16 mouse cellular contexts compared by ENCODE assay signal in the genomic region with DNA sequence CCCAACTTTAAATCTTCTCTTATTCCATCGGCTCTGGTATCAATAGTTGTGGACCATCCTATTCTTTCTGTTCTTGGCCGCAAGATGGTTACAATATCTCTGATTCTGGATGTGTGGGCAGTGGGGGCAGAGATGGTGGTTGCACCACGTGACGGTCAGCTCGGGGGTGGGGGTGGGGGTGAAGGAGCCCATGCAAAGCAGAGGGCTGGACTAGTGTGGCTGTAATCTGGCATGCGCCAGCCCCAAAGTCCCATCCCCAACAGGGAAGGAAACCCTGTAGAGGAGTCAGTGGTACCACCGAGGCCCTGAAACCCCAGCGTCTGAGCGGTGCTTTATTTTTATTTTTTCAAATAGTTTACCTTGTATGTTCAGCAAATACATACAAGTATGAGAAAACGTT. TPM values are rescaled to one million over a fixed set of nuclear protein-coding genes. Genes with fewer than 3 reads are reported as not detected.
"Had no signal": no experiment of that assay in that cellular context is flagged by ENCODE, and none has a peak within 500 bp of the region (broad histone marks: within the 10 kb centered on the region; RNA-seq: fewer than 3 reads in every experiment).

No protein-coding gene starts in this region.

- H3K9ac ChIP-seq: kidney, embryonic 15.5 days; liver, embryonic 15.5 days; neural tube, embryonic 13.5 days had no signal

- H3K36me3 ChIP-seq: kidney, embryonic 15.5 days; limb, embryonic 10.5 days; liver, embryonic 15.5 days; neural tube, embryonic 13.5 days had no signal

- H3K4me3 ChIP-seq: kidney, embryonic 15.5 days; left cerebral cortex, adult 2 months; limb, embryonic 10.5 days; liver, embryonic 15.5 days; neural tube, embryonic 13.5 days had no signal

- H3K9me3 ChIP-seq: kidney, embryonic 15.5 days; limb, embryonic 10.5 days; liver, embryonic 15.5 days; neural tube, embryonic 13.5 days had no signal

- H3K4me2 ChIP-seq: kidney, embryonic 15.5 days; liver, embryonic 11.5 days; liver, embryonic 15.5 days; neural tube, embryonic 13.5 days had no signal

- ATAC-seq: lung, postnatal 0 days had no signal

- H3K4me1 ChIP-seq: limb, embryonic 10.5 days; liver, embryonic 15.5 days had no signal

- H3K27ac ChIP-seq: kidney, embryonic 15.5 days; left cerebral cortex, adult 2 months; limb, embryonic 10.5 days; liver, embryonic 15.5 days; neural tube, embryonic 13.5 days had no signal

- DNase-seq: kidney, adult 2 months; kidney, postnatal 25 days; lung, adult 2 months; lung, postnatal 36 days; right cerebral cortex, postnatal 14 days; thymus, postnatal 36 days had no signal

RNA-seq across cellular contexts. Expression of gene Sox1, which starts 12.9 kb away (rescaled TPM):
- total RNA-seq: megakaryocyte progenitor cell, adult 5-6 weeks had no signal
- polyA plus RNA-seq: kidney, adult 2 months; kidney, embryonic 15.5 days; limb, embryonic 10.5 days; liver, embryonic 11.5 days; liver, embryonic 15.5 days; lung, adult 2 months; lung, postnatal 0 days; stomach, embryonic 16.5 days; thymus, postnatal 0 days had no signal
